Mouse (Mus musculus): ENCODE measurements at regions not wholly inside any gene's neighbourhood (a gene's known extent, or its start where the extent isn't known, plus 50 kb on each side); places are given as distances from the start of the nearest gene placed in this dataset.

DNA sequence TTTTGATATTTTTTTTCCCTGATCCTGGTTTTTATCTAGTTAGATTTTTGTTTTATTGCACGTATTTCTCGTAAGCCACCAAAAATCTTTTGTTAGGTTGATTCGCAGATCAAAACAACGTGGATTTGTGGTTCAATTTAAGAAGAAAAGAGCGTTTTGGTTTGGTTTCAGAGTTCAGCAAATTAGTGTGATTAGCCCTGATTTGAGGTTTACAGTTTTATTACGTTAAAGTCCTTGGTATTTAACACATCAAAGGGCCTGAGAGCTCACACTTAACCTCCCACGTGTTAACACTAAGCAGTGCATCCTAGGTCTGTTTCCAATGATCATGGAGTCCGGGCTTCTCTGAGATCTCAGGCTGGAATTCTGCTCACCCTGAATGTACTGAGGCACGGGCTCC lies 107.5 kb upstream of the Smim23 start:
- H3K27me3 ChIP-seq (ENCODE audit: insufficient read depth, low read length) = no peaks in the 10 kb centered on the region
- DNase-seq (ENCODE audit: low spot score) (no peak), ATAC-seq (ENCODE audit: extremely low read depth, insufficient number of reproducible peaks, low FRiP score, poor library complexity, severe bottlenecking) (no peak)
- no peaks in the 10 kb centered on the region for H3K9me3 ChIP-seq (replicated peaks)
- TF ChIP-seq GATA1 (IDR thresholded peaks at IDR 0.05; ENCODE audit: borderline replicate concordance, low read length) = no peak
- TF ChIP-seq CTCF (IDR thresholded peaks at IDR 0.05; ENCODE audit: low read depth, low read length) = no peak
- no peak for TF ChIP-seq GATA2 (IDR thresholded peaks at IDR 0.05; ENCODE audit: borderline replicate concordance, low read depth, low read length)
- TF ChIP-seq POLR2AphosphoS5 (IDR thresholded peaks at IDR 0.05; ENCODE audit: insufficient replicate concordance, low read depth, low read length) = no peak
- TF ChIP-seq TAL1 (conservative IDR thresholded peaks at IDR 0.05; ENCODE audit: low read depth, low read length) = no peak
- no peaks in the 10 kb centered on the region for H3K4me1 ChIP-seq (ENCODE audit: insufficient read depth, low read depth, low read length)
- H3K36me3 ChIP-seq (replicated peaks) = no peaks in the 10 kb centered on the region
- H3K4me3 ChIP-seq (ENCODE audit: low read depth, low read length) = no peak overlapping the region

DNA sequence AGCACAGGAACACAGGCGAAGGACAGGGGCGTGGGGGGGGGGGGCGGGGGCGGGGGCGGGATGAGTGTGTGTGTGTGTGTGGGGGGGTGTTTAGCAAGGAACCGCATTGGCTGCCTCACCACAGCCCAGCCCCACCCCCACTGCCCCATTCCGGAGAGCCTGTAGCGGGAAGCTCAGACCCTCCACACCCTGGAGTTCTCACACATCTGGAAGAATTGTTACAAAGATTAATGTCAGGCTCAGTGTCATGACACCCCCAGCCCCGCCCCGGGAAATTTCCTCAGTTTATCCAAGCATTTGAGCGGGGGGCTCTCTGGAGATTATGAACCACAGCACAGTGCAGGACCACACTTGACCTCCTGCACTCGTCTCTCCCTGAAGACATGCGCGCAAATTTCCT lies 106.6 kb upstream of the Smim23 start:
- ATAC-seq (ENCODE audit: extremely low read depth, insufficient number of reproducible peaks, low FRiP score, poor library complexity, severe bottlenecking) (no peak), DNase-seq (ENCODE audit: low spot score) (no peak)
- Histone ChIP-seq H3K4me3 (ENCODE audit: low read depth, low read length) (no peak overlapping the region), H3K9me3 (replicated peaks) (no peaks in the 10 kb centered on the region), H3K4me1 (ENCODE audit: insufficient read depth, low read depth, low read length) (no peaks in the 10 kb centered on the region), H3K36me3 (replicated peaks) (no peaks in the 10 kb centered on the region), H3K27me3 (ENCODE audit: insufficient read depth, low read length) (no peaks in the 10 kb centered on the region)
- TF ChIP-seq POLR2AphosphoS5 (IDR thresholded peaks at IDR 0.05; ENCODE audit: insufficient replicate concordance, low read depth, low read length) (no peak), GATA2 (IDR thresholded peaks at IDR 0.05; ENCODE audit: borderline replicate concordance, low read depth, low read length) (no peak), GATA1 (IDR thresholded peaks at IDR 0.05; ENCODE audit: borderline replicate concordance, low read length) (no peak), CTCF (IDR thresholded peaks at IDR 0.05; ENCODE audit: low read depth, low read length) (no peak), TAL1 (conservative IDR thresholded peaks at IDR 0.05; ENCODE audit: low read depth, low read length) (no peak)

GRCm38 (mm10) chr11:32928837-32929236 lies 104.4 kb upstream of the Smim23 start:
- Histone ChIP-seq H3K27me3 (ENCODE audit: insufficient read depth, low read length) (no peaks in the 10 kb centered on the region), H3K9me3 (replicated peaks) (no peaks in the 10 kb centered on the region), H3K4me1 (ENCODE audit: insufficient read depth, low read depth, low read length) (no peaks in the 10 kb centered on the region), H3K36me3 (replicated peaks) (no peaks in the 10 kb centered on the region), H3K4me3 (ENCODE audit: low read depth, low read length) (no peak overlapping the region)
- ATAC-seq (ENCODE audit: extremely low read depth, insufficient number of reproducible peaks, low FRiP score, poor library complexity, severe bottlenecking) (no peak), DNase-seq (ENCODE audit: low spot score) (no peak)
- TF ChIP-seq TAL1 (conservative IDR thresholded peaks at IDR 0.05; ENCODE audit: low read depth, low read length) (no peak), CTCF (IDR thresholded peaks at IDR 0.05; ENCODE audit: low read depth, low read length) (no peak), POLR2AphosphoS5 (IDR thresholded peaks at IDR 0.05; ENCODE audit: insufficient replicate concordance, low read depth, low read length) (no peak), GATA1 (IDR thresholded peaks at IDR 0.05; ENCODE audit: borderline replicate concordance, low read length) (no peak), GATA2 (IDR thresholded peaks at IDR 0.05; ENCODE audit: borderline replicate concordance, low read depth, low read length) (no peak)

GRCm38 (mm10) chr11:32925421-32926271 lies 101.2 kb upstream of the Smim23 start:
- no peak for ATAC-seq (ENCODE audit: extremely low read depth, insufficient number of reproducible peaks, low FRiP score, poor library complexity, severe bottlenecking)
- no peaks in the 10 kb centered on the region for H3K4me1 ChIP-seq (ENCODE audit: insufficient read depth, low read depth, low read length)
- H3K36me3 ChIP-seq (replicated peaks) = no peaks in the 10 kb centered on the region
- TF ChIP-seq GATA2 (IDR thresholded peaks at IDR 0.05; ENCODE audit: borderline replicate concordance, low read depth, low read length) (no peak), GATA1 (IDR thresholded peaks at IDR 0.05; ENCODE audit: borderline replicate concordance, low read length) (no peak), CTCF (IDR thresholded peaks at IDR 0.05; ENCODE audit: low read depth, low read length) (no peak), POLR2AphosphoS5 (IDR thresholded peaks at IDR 0.05; ENCODE audit: insufficient replicate concordance, low read depth, low read length) (no peak), TAL1 (conservative IDR thresholded peaks at IDR 0.05; ENCODE audit: low read depth, low read length) (no peak)
- no peak for DNase-seq (ENCODE audit: low spot score)
- H3K27me3 ChIP-seq (ENCODE audit: insufficient read depth, low read length) = no peaks in the 10 kb centered on the region
- no peaks in the 10 kb centered on the region for H3K9me3 ChIP-seq (replicated peaks)
- H3K4me3 ChIP-seq (ENCODE audit: low read depth, low read length) = no peak overlapping the region

GRCm38 (mm10) chr11:32924932-32925331 lies 100.5 kb upstream of the Smim23 start:
- Histone ChIP-seq H3K4me1 (ENCODE audit: insufficient read depth, low read depth, low read length) (no peaks in the 10 kb centered on the region), H3K36me3 (replicated peaks) (no peaks in the 10 kb centered on the region), H3K9me3 (replicated peaks) (no peaks in the 10 kb centered on the region), H3K4me3 (ENCODE audit: low read depth, low read length) (no peak overlapping the region), H3K27me3 (ENCODE audit: insufficient read depth, low read length) (no peaks in the 10 kb centered on the region)
- TF ChIP-seq CTCF (IDR thresholded peaks at IDR 0.05; ENCODE audit: low read depth, low read length) (no peak), GATA2 (IDR thresholded peaks at IDR 0.05; ENCODE audit: borderline replicate concordance, low read depth, low read length) (no peak), TAL1 (conservative IDR thresholded peaks at IDR 0.05; ENCODE audit: low read depth, low read length) (no peak), POLR2AphosphoS5 (IDR thresholded peaks at IDR 0.05; ENCODE audit: insufficient replicate concordance, low read depth, low read length) (no peak), GATA1 (IDR thresholded peaks at IDR 0.05; ENCODE audit: borderline replicate concordance, low read length) (no peak)
- DNase-seq (ENCODE audit: low spot score) = no peak
- no peak for ATAC-seq (ENCODE audit: extremely low read depth, insufficient number of reproducible peaks, low FRiP score, poor library complexity, severe bottlenecking)

DNA sequence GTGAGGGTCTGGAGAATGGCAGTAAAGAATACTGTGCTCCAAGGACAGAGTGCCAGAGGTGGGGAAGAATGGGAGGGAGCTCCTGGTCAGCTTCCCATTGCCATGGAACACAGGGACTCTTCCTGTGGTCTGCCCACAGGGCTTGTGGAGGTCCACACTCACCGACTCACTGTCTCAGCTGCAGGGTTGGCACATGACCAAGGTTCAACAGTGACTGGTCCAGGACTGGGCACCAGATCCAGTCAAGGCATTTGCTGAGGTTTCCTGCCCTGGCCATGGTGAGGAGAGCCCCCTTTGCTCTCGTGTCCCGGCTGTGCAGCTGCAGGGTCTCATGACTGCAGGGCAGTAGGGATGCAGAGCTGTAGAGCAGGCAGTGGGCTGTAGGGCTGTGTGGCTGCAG lies 88.7 kb upstream of the Smim23 start:
- no peak for ATAC-seq (ENCODE audit: extremely low read depth, insufficient number of reproducible peaks, low FRiP score, poor library complexity, severe bottlenecking)
- H3K4me1 ChIP-seq (ENCODE audit: insufficient read depth, low read depth, low read length) = no peaks in the 10 kb centered on the region
- no peaks in the 10 kb centered on the region for H3K36me3 ChIP-seq (replicated peaks)
- H3K9me3 ChIP-seq (replicated peaks) = no peaks in the 10 kb centered on the region
- H3K4me3 ChIP-seq (ENCODE audit: low read depth, low read length) = no peak overlapping the region
- TF ChIP-seq CTCF (IDR thresholded peaks at IDR 0.05; ENCODE audit: low read depth, low read length) (no peak), GATA2 (IDR thresholded peaks at IDR 0.05; ENCODE audit: borderline replicate concordance, low read depth, low read length) (no peak), GATA1 (IDR thresholded peaks at IDR 0.05; ENCODE audit: borderline replicate concordance, low read length) (no peak), POLR2AphosphoS5 (IDR thresholded peaks at IDR 0.05; ENCODE audit: insufficient replicate concordance, low read depth, low read length) (no peak), TAL1 (conservative IDR thresholded peaks at IDR 0.05; ENCODE audit: low read depth, low read length) (no peak)
- no peak for DNase-seq (ENCODE audit: low spot score)
- H3K27me3 ChIP-seq (ENCODE audit: insufficient read depth, low read length) = no peaks in the 10 kb centered on the region; the same call in 1 of the 2 replicates

All from G1E (cell line).